Mouse (Mus musculus) erythroblast, embryonic 14.5 days (primary cell): ENCODE data around the gene Vav2. TPM values are rescaled to one million over a fixed set of nuclear protein-coding genes. Genes with fewer than 3 reads are reported as not detected.

Experiments
- H3K27me3 ChIP-seq: 2 replicates; pipeline ENCODE4 v1.6.1; 2012; ENCODE audit warnings: inconsistent platforms; ENCODE audit not compliant: control insufficient read depth
- H3K36me3 ChIP-seq: 2 replicates; pipeline ENCODE4 v1.6.1; 2012; ENCODE audit warnings: mild to moderate bottlenecking, inconsistent platforms; ENCODE audit not compliant: control insufficient read depth
- H3K4me1 ChIP-seq: 2 replicates; pipeline ENCODE4 v1.6.1; 2012; ENCODE audit warnings: inconsistent platforms; ENCODE audit not compliant: control insufficient read depth
- H3K4me3 ChIP-seq: replicated peaks from 2 replicates; pipeline ENCODE3; 2012; ENCODE audit warnings: moderate library complexity, mild to moderate bottlenecking, inconsistent platforms
- H3K9me3 ChIP-seq: 2 replicates; pipeline ENCODE4 v1.6.1; 2012; ENCODE audit warnings: low read length, inconsistent platforms, mixed read lengths; ENCODE audit not compliant: control insufficient read depth
- GATA1 ChIP-seq: IDR thresholded peaks from 2 replicates; pipeline ENCODE4 v1.6.1; 2012; ENCODE audit warnings: low read length, inconsistent platforms, mixed read lengths
- TAL1 ChIP-seq: IDR thresholded peaks from 3 replicates; pipeline ENCODE4 v1.6.1; 2012; ENCODE audit warnings: low read length, inconsistent platforms, mixed read lengths
- polyA plus RNA-seq: library from polyadenylated mRNA; stranded (reverse); fragments of >175 nt; gene quantifications from 2 replicates; pipeline ENCODE4 v1.2.3, GENCODE M21; 2012

Gene Vav2
- polyA plus RNA-seq, 1 experiment, result 0.10 TPM

GRCm38 (mm10) chr2:27327076-27327475 lies 99.8 kb downstream of the Vav2 start:
- Histone ChIP-seq H3K4me3 (no peak overlapping the region), H3K36me3 (no peaks in the 10 kb centered on the region), H3K4me1 (peaks cover 10% of the 10 kb centered on the region), H3K9me3 (no peaks in the 10 kb centered on the region), H3K27me3 (no peaks in the 10 kb centered on the region)
- no peak for TF ChIP-seq TAL1
- TF ChIP-seq GATA1, result no peak

GRCm38 (mm10) chr2:27326357-27326756 lies 100.5 kb downstream of the Vav2 start:
- Histone ChIP-seq H3K36me3 (no peaks in the 10 kb centered on the region), H3K9me3 (no peaks in the 10 kb centered on the region), H3K4me1 (peaks cover 10% of the 10 kb centered on the region), H3K27me3 (no peaks in the 10 kb centered on the region), H3K4me3 (no peak overlapping the region)
- TF ChIP-seq TAL1 (no peak), GATA1 (no peak)

GRCm38 (mm10) chr2:27324690-27325089 lies 102.1 kb downstream of the Vav2 start:
- Histone ChIP-seq H3K4me1 (peaks cover 10% of the 10 kb centered on the region), H3K9me3 (no peaks in the 10 kb centered on the region), H3K4me3 (no peak overlapping the region), H3K27me3 (no peaks in the 10 kb centered on the region), H3K36me3 (no peaks in the 10 kb centered on the region)
- TF ChIP-seq GATA1, result no peak
- no peak for TF ChIP-seq TAL1

- Histone ChIP-seq H3K4me1 (peaks cover under 1% of the 10 kb centered on the region), H3K27me3 (no peaks in the 10 kb centered on the region), H3K4me3 (no peak overlapping the region), H3K9me3 (no peaks in the 10 kb centered on the region), H3K36me3 (no peaks in the 10 kb centered on the region)
- TF ChIP-seq GATA1 (no peak), TAL1 (no peak)
Observed at GRCm38 (mm10) chr2:27321431-27321875, 105.4 kb downstream of the Vav2 start.

GRCm38 (mm10) chr2:27320820-27321219 lies 106.0 kb downstream of the Vav2 start:
- no peaks in the 10 kb centered on the region for H3K9me3 ChIP-seq
- TF ChIP-seq TAL1 (no peak), GATA1 (no peak)

GRCm38 (mm10) chr2:27318606-27319005 lies 108.2 kb downstream of the Vav2 start:
- no peak for TF ChIP-seq TAL1
- TF ChIP-seq GATA1, result no peak
- Histone ChIP-seq H3K36me3 (no peaks in the 10 kb centered on the region; the same call in 1 of the 2 replicates), H3K4me3 (no peak overlapping the region), H3K27me3 (no peaks in the 10 kb centered on the region), H3K4me1 (peaks cover 5% of the 10 kb centered on the region), H3K9me3 (no peaks in the 10 kb centered on the region)

More at GRCm38 (mm10) chr2:27320820-27321219, 106.0 kb downstream of the Vav2 start:
- Histone ChIP-seq H3K36me3 (no peaks in the 10 kb centered on the region; the same call in 1 of the 2 replicates), H3K4me1 (no peaks in the 10 kb centered on the region; the same call in 1 of the 2 replicates), H3K27me3 (no peaks in the 10 kb centered on the region), H3K4me3 (no peak overlapping the region)

GRCm38 (mm10) chr2:27318197-27318596 lies 108.6 kb downstream of the Vav2 start:
- Histone ChIP-seq H3K4me3 (no peak overlapping the region), H3K27me3 (no peaks in the 10 kb centered on the region), H3K36me3 (no peaks in the 10 kb centered on the region; the same call in 1 of the 2 replicates), H3K4me1 (peaks cover 5% of the 10 kb centered on the region), H3K9me3 (no peaks in the 10 kb centered on the region)
- no peak for TF ChIP-seq TAL1
- TF ChIP-seq GATA1, result no peak

- Histone ChIP-seq H3K27me3 (no peaks in the 10 kb centered on the region), H3K9me3 (no peaks in the 10 kb centered on the region), H3K4me1 (peaks cover 5% of the 10 kb centered on the region), H3K4me3 (no peak overlapping the region), H3K36me3 (no peaks in the 10 kb centered on the region; the same call in 1 of the 2 replicates)
- TF ChIP-seq GATA1 (no peak), TAL1 (no peak)
Observed at GRCm38 (mm10) chr2:27316167-27316566, 110.7 kb downstream of the Vav2 start.

GRCm38 (mm10) chr2:27314269-27314668 lies 112.6 kb downstream of the Vav2 start:
- H3K27me3 ChIP-seq, result no peaks in the 10 kb centered on the region
- H3K36me3 ChIP-seq, result no peaks in the 10 kb centered on the region; the same call in 1 of the 2 replicates
- H3K4me1 ChIP-seq, result peaks cover 5% of the 10 kb centered on the region
- no peak for TF ChIP-seq GATA1
- TF ChIP-seq TAL1, result no peak
- H3K9me3 ChIP-seq, result no peaks in the 10 kb centered on the region
- H3K4me3 ChIP-seq, result no peak overlapping the region

GRCm38 (mm10) chr2:27312500-27312899 lies 114.3 kb downstream of the Vav2 start:
- no peak for TF ChIP-seq GATA1
- H3K4me1 ChIP-seq, result peaks cover 5% of the 10 kb centered on the region
- H3K36me3 ChIP-seq, result no peaks in the 10 kb centered on the region; the same call in 1 of the 2 replicates
- no peaks in the 10 kb centered on the region for H3K27me3 ChIP-seq
- H3K4me3 ChIP-seq, result no peak overlapping the region
- H3K9me3 ChIP-seq, result no peaks in the 10 kb centered on the region
